Comparison of ENCODE assay signal across 18 mouse cellular contexts in genomic region chr6:127456769-127457168, GRCm38 (mm10).
"Had no signal": no experiment of that assay in that cellular context is flagged by ENCODE, and none has a peak within 500 bp of the region (broad histone marks: within the 10 kb centered on the region; RNA-seq: fewer than 3 reads in every experiment).

No protein-coding gene starts in this region.

- H3K9ac ChIP-seq: liver, embryonic 14.5 days; lung, embryonic 14.5 days; midbrain, embryonic 12.5 days; neural tube, embryonic 13.5 days; neural tube, embryonic 15.5 days had no signal

- H3K27me3 ChIP-seq: midbrain, embryonic 12.5 days; neural tube, embryonic 13.5 days; neural tube, embryonic 15.5 days had no signal

- H3K9me3 ChIP-seq: midbrain, embryonic 10.5 days; midbrain, embryonic 12.5 days; neural tube, embryonic 13.5 days; neural tube, embryonic 15.5 days had no signal

- DNase-seq: lung, adult 18-20 months; lung, embryonic 14.5 days; lung, postnatal 10 days; lung, postnatal 4 days; midbrain, embryonic 14.5 days; retina, postnatal 1 day; right cerebral cortex, adult 18-20 months; right cerebral cortex, postnatal 25 days; thymus, adult 18-20 months; thymus, postnatal 14 days; thymus, postnatal 36 days had no signal

- H3K27ac ChIP-seq: liver, embryonic 14.5 days; midbrain, embryonic 10.5 days; midbrain, embryonic 12.5 days; neural tube, embryonic 13.5 days; neural tube, embryonic 15.5 days had no signal

- H3K4me2 ChIP-seq: lung, embryonic 14.5 days; midbrain, embryonic 12.5 days; neural tube, embryonic 13.5 days; neural tube, embryonic 15.5 days had no signal

- H3K36me3 ChIP-seq: midbrain, embryonic 12.5 days; neural tube, embryonic 13.5 days; neural tube, embryonic 15.5 days had no signal

- H3K4me3 ChIP-seq: midbrain, embryonic 10.5 days; midbrain, embryonic 12.5 days; myocyte; neural tube, embryonic 13.5 days; neural tube, embryonic 15.5 days had no signal

- ATAC-seq: midbrain, embryonic 16.5 days had no signal
